Mouse (Mus musculus): ENCODE measurements around the gene Panx2.

DNA sequence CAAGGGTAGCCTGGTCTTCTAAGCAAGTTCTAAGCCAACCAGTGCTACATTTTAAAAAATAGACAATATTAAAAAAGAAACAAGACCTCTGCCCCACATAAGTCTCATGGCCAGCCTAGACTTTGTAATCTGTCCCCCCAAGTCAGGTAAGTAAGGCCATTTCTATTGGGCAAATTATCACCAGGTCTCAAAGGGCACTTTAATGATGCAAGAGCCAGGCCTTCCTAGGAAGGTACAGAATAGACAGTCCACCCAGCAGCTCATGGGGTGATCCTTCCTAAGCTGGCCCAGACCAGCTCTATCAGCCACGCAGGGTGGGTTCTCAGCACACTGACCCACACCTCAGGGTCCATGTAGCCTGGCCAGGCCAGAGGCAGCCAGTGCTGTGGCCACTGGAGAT is 24.4 kb downstream of the Panx2 start:
- TF ChIP-seq CTCF (IDR thresholded peaks at IDR 0.05; ENCODE audit: low read depth, low read length) (no peak), POLR2A (IDR thresholded peaks at IDR 0.05; ENCODE audit: extremely low read depth, insufficient read depth, low read length) (no peak)

Measured in liver, adult 2 months (tissue).